Mouse (Mus musculus) MEL (cell line): ENCODE data around the gene Picalm. TPM values are rescaled to one million over a fixed set of nuclear protein-coding genes. Genes with fewer than 3 reads are reported as not detected.
A peak's percentile ranks its signal among the peaks of the same experiment; 100 is the strongest.
"Not testable (repeated sequence)": the region's sequence is repeated elsewhere in the genome, so short reads cannot be mapped to it uniquely, and the experiment has no call there.

Experiments used
- DNase-seq: peaks from one replicate; pipeline ENCODE4 v3.0.0; 2011; ENCODE audit warnings: low read depth, low spot score
- H3K27ac ChIP-seq: 2 replicates; pipeline ENCODE4 v1.5.1; 2012; ENCODE audit warnings: low read depth, mild to moderate bottlenecking, control low read depth, low read length, moderate library complexity; ENCODE audit not compliant: control insufficient read depth
- H3K27me3 ChIP-seq, 2 experiments: fragments of 150-350 bp in 1 of 2; sonication (generic) in 1 of 2; 2 replicates each; pipeline ENCODE4 v1.6.1; 2012; ENCODE audit warnings: low read length in 2 of 2, mild to moderate bottlenecking in 2 of 2, improper control_type of control experiment in 1 of 2, moderate library complexity in 1 of 2; ENCODE audit not compliant: insufficient read depth in 2 of 2, control insufficient read depth in 1 of 2
- H3K36me3 ChIP-seq, 2 experiments: 2 replicates each; pipeline ENCODE4 v1.6.1; 2012 to 2014; ENCODE audit warnings: low read length in 2 of 2, improper control_type of control experiment in 1 of 2, inconsistent platforms in 1 of 2, mild to moderate bottlenecking in 1 of 2; ENCODE audit not compliant: insufficient read depth in 2 of 2, control insufficient read depth in 1 of 2
- H3K4me1 ChIP-seq, 2 experiments: fragments of 150-350 bp in 1 of 2; sonication (generic) in 1 of 2; 2 replicates each; pipeline ENCODE4 v1.6.1; 2012; ENCODE audit warnings: low read length in 2 of 2, improper control_type of control experiment in 1 of 2, mild to moderate bottlenecking in 1 of 2; ENCODE audit not compliant: insufficient read depth in 2 of 2, control insufficient read depth in 1 of 2
- H3K4me3 ChIP-seq, 2 experiments: fragments of 150-350 bp in 1 of 2; sonication (generic) in 1 of 2; 2 replicates each; pipeline ENCODE4 v1.5.1; 2012; ENCODE audit warnings: low read depth in 2 of 2, low read length in 2 of 2, mild to moderate bottlenecking in 2 of 2, moderate library complexity in 2 of 2, control low read depth in 1 of 2, improper control_type of control experiment in 1 of 2; ENCODE audit not compliant: control insufficient read depth in 1 of 2, insufficient read depth in 1 of 2
- H3K79me2 ChIP-seq: 2 replicates; pipeline ENCODE4 v1.6.1; 2012; ENCODE audit warnings: mild to moderate bottlenecking, low read length, moderate library complexity; ENCODE audit not compliant: control insufficient read depth, poor library complexity, insufficient read depth
- H3K9ac ChIP-seq: 2 replicates; pipeline ENCODE4 v1.6.1; 2012; ENCODE audit warnings: low read depth, mild to moderate bottlenecking, control low read depth, low read length, moderate library complexity; ENCODE audit not compliant: control insufficient read depth, poor library complexity, severe bottlenecking
- H3K9me3 ChIP-seq: fragments of 150-350 bp; sonication (generic); replicated peaks from 2 replicates; pipeline ENCODE4 v1.6.1; 2012; ENCODE audit warnings: mild to moderate bottlenecking, low read length, improper control_type of control experiment, moderate library complexity; ENCODE audit not compliant: insufficient read depth
- CTCF ChIP-seq, 3 experiments: IDR thresholded peaks in 2 of 3; conservative IDR thresholded peaks in 1 of 3; 2 replicates each; pipeline ENCODE4 v1.5.1; 2011 to 2012; ENCODE audit warnings: low read length in 3 of 3, low read depth in 2 of 3, mild to moderate bottlenecking in 2 of 3, improper control_type of control experiment in 1 of 3, inconsistent platforms in 1 of 3, mixed read lengths in 1 of 3, moderate library complexity in 1 of 3; ENCODE audit not compliant: control insufficient read depth in 1 of 3, insufficient read depth in 1 of 3, poor library complexity in 1 of 3, severe bottlenecking in 1 of 3
- HCFC1 ChIP-seq: IDR thresholded peaks from 2 replicates; pipeline ENCODE4 v1.6.1; 2012; ENCODE audit warnings: low read depth, mild to moderate bottlenecking, inconsistent platforms, low read length, improper control_type of control experiment, moderate library complexity
- JUND ChIP-seq: IDR thresholded peaks from 2 replicates; pipeline ENCODE4 v1.6.1; 2011; ENCODE audit warnings: low read depth, mild to moderate bottlenecking, improper control_type of control experiment, low read length
- MAFK ChIP-seq: IDR thresholded peaks from 2 replicates; pipeline ENCODE4 v1.6.1; 2011; ENCODE audit warnings: low read depth, mild to moderate bottlenecking, low read length, improper control_type of control experiment, borderline replicate concordance
- MAX ChIP-seq: IDR thresholded peaks from 2 replicates; pipeline ENCODE4 v1.6.1; 2011; ENCODE audit warnings: low read length, improper control_type of control experiment
- MEF2A ChIP-seq: IDR thresholded peaks from 2 replicates; pipeline ENCODE4 v1.6.1; 2014; ENCODE audit warnings: low read depth, mild to moderate bottlenecking, inconsistent platforms, low read length, improper control_type of control experiment; ENCODE audit not compliant: poor library complexity, insufficient replicate concordance, severe bottlenecking; ENCODE audit errors: extremely low read depth
- MXI1 ChIP-seq: IDR thresholded peaks from 2 replicates; pipeline ENCODE4 v1.6.1; 2011; ENCODE audit warnings: mild to moderate bottlenecking, low read depth, low read length, improper control_type of control experiment
- MYB ChIP-seq: IDR thresholded peaks from 2 replicates; pipeline ENCODE4 v1.6.1; 2011; ENCODE audit warnings: mild to moderate bottlenecking, low read depth, low read length, improper control_type of control experiment
- MYC ChIP-seq: IDR thresholded peaks from 2 replicates; pipeline ENCODE4 v1.6.1; 2011; ENCODE audit warnings: low read depth, mild to moderate bottlenecking, low read length, improper control_type of control experiment, moderate library complexity
- POLR2A ChIP-seq, 2 experiments: IDR thresholded peaks; 2 replicates each; pipeline ENCODE4 v1.6.1; 2011 to 2012; ENCODE audit warnings: low read length in 2 of 2, mild to moderate bottlenecking in 2 of 2, control low read depth in 1 of 2, improper control_type of control experiment in 1 of 2, low read depth in 1 of 2, moderate library complexity in 1 of 2; ENCODE audit not compliant: control insufficient read depth in 1 of 2, insufficient read depth in 1 of 2, poor library complexity in 1 of 2
- RAD21 ChIP-seq: IDR thresholded peaks from 2 replicates; pipeline ENCODE4 v1.6.1; 2011; ENCODE audit warnings: mild to moderate bottlenecking, low read depth, low read length, improper control_type of control experiment
- SIN3A ChIP-seq: IDR thresholded peaks from 2 replicates; pipeline ENCODE4 v1.6.1; 2012; ENCODE audit warnings: low read length, improper control_type of control experiment, inconsistent platforms
- SMC3 ChIP-seq: IDR thresholded peaks from 2 replicates; pipeline ENCODE4 v1.6.1; 2011; ENCODE audit warnings: low read depth, low read length, improper control_type of control experiment
- TBP ChIP-seq: IDR thresholded peaks from 2 replicates; pipeline ENCODE4 v1.8.0; 2011; ENCODE audit warnings: low read depth, low read length, improper control_type of control experiment
- ZC3H11A ChIP-seq: IDR thresholded peaks from 2 replicates; pipeline ENCODE4 v1.6.1; 2012; ENCODE audit warnings: low read depth, mild to moderate bottlenecking, inconsistent platforms, low read length, improper control_type of control experiment
- ZMIZ1 ChIP-seq: IDR thresholded peaks from 2 replicates; pipeline ENCODE4 v1.6.1; 2012; ENCODE audit warnings: low read depth, mild to moderate bottlenecking, inconsistent platforms, low read length, improper control_type of control experiment, moderate library complexity
- ZNF384 ChIP-seq: IDR thresholded peaks from 2 replicates; pipeline ENCODE4 v1.6.1; 2012; ENCODE audit warnings: low read depth, mild to moderate bottlenecking, inconsistent platforms, low read length, improper control_type of control experiment
- polyA plus RNA-seq, 2 experiments: library from polyadenylated mRNA; stranded (reverse) in 1 of 2; unstranded in 1 of 2; fragments of >175 nt in 1 of 2; fragments of >200 nt in 1 of 2; gene quantifications; 2 replicates each; pipeline versions ENCODE4 v1.2.1 to v1.2.4; 2012; ENCODE audit warnings: low replicate concordance in 2 of 2, low read depth in 1 of 2; ENCODE audit not compliant: insufficient read length in 2 of 2, insufficient read depth in 1 of 2, missing spikeins in 1 of 2
- total RNA-seq: library from RNA; depleted of rRNA; stranded (reverse); fragments of 300-350 nt; gene quantifications from 2 replicates; pipeline ENCODE4 v1.2.3, GENCODE M21; 2012

Picalm gene
- total and polyA plus RNA-seq, 3 experiments, result 53.4 to 78.9 (median 74.9) TPM

- peak; percentile 66 for DNase-seq
- H3K4me1 ChIP-seq, H3K79me2 ChIP-seq, H3K36me3 ChIP-seq, H3K4me3 ChIP-seq, H3K27ac ChIP-seq, H3K9ac ChIP-seq, H3K27me3 ChIP-seq, H3K9me3 ChIP-seq: not testable (repeated sequence)
- TF ChIP-seq CTCF (IDR thresholded peaks at IDR 0.05 in 2 of 3, conservative IDR thresholded peaks at IDR 0.05 in 1 of 3; ENCODE audit: control insufficient read depth in 1 of 3, insufficient read depth in 1 of 3, low read depth in 2 of 3, low read length in 3 of 3, poor library complexity in 1 of 3, severe bottlenecking in 1 of 3), result peak; percentile 38 to 49 (median 48)
- TF ChIP-seq SMC3, result peak; percentile 51
- TF ChIP-seq RAD21, result peak; percentile 25
- TF ChIP-seq ZC3H11A, result peak; percentile 20; the same call in 1 of the 2 replicates
These were observed 98.9 kb downstream of the Picalm start for GRCm38 (mm10) chr7:90228884-90229283.

GRCm38 (mm10) chr7:90231431-90231830 is 101.4 kb downstream of the Picalm start:
- no peaks in the 10 kb centered on the region for H3K36me3 ChIP-seq
- no peak overlapping the region for H3K9ac ChIP-seq
- H3K4me3 ChIP-seq, result no peak overlapping the region
- DNase-seq, result no peak
- TF ChIP-seq ZNF384 (no peak), ZMIZ1 (no peak), MEF2A (no peak), MYB (no peak), MAX (no peak), TBP (no peak), POLR2A (IDR thresholded peaks at IDR 0.05; ENCODE audit: control insufficient read depth in 1 of 2, insufficient read depth in 1 of 2, low read depth in 1 of 2, low read length in 2 of 2, poor library complexity in 1 of 2) (no peak), ZC3H11A (no peak), JUND (no peak), MAFK (no peak), MXI1 (no peak), CTCF (IDR thresholded peaks at IDR 0.05 in 2 of 3, conservative IDR thresholded peaks at IDR 0.05 in 1 of 3; ENCODE audit: control insufficient read depth in 1 of 3, insufficient read depth in 1 of 3, low read depth in 2 of 3, low read length in 3 of 3, poor library complexity in 1 of 3, severe bottlenecking in 1 of 3) (no peak), SIN3A (no peak), MYC (no peak), HCFC1 (no peak)
- no peaks in the 10 kb centered on the region for H3K4me1 ChIP-seq
- H3K9me3 ChIP-seq, result no peaks in the 10 kb centered on the region
- H3K79me2 ChIP-seq, result no peaks in the 10 kb centered on the region
- peaks cover 0 to 7% of the 10 kb centered on the region in 2 experiments; a peak in 2 of 4 replicates for H3K27me3 ChIP-seq
- no peak overlapping the region for H3K27ac ChIP-seq
